Mouse (Mus musculus): ENCODE measurements around the gene Pacrg. TPM values are rescaled to one million over a fixed set of nuclear protein-coding genes. Genes with fewer than 3 reads are reported as not detected.

The Pacrg gene
- polyA plus RNA-seq, 1 experiment from 2014 or later: 0.89 TPM

GRCm38 (mm10) chr17:10408681-10409081 lies 431.4 kb downstream of the Pacrg start:
- DNase-seq (ENCODE audit: low spot score): no peak
- Histone ChIP-seq H3K27ac (peak overlapping the region; percentile 7; the same call in 1 of the 2 replicates), H3K4me3 (no peak overlapping the region), H3K4me1 (peaks cover 59% of the 10 kb centered on the region), H3K36me3 (no peaks in the 10 kb centered on the region), H3K9me3 (no peaks in the 10 kb centered on the region), H3K27me3 (ENCODE audit: insufficient read depth, poor library complexity, severe bottlenecking) (no peaks in the 10 kb centered on the region)
- WGBS: 59% methylated on average over 4 of the region's 4 CpGs

- DNase-seq (ENCODE audit: low spot score): no peak
- Histone ChIP-seq H3K27ac (peak overlapping the region; percentile 72), H3K4me1 (peaks cover 45% of the 10 kb centered on the region), H3K27me3 (ENCODE audit: insufficient read depth, poor library complexity, severe bottlenecking) (no peaks in the 10 kb centered on the region), H3K4me3 (no peak overlapping the region), H3K36me3 (no peaks in the 10 kb centered on the region), H3K9me3 (no peaks in the 10 kb centered on the region)
- WGBS: 53% methylated on average over 7 of the region's 7 CpGs
Measured at GRCm38 (mm10) chr17:10407031-10407722, 432.9 kb downstream of the Pacrg start.

- no peaks in the 10 kb centered on the region for H3K9me3 ChIP-seq
- peaks cover 43% of the 10 kb centered on the region for H3K4me1 ChIP-seq
- no peak for DNase-seq (ENCODE audit: low spot score)
- peak overlapping the region; percentile 72 for H3K27ac ChIP-seq
- no peaks in the 10 kb centered on the region for H3K27me3 ChIP-seq (ENCODE audit: insufficient read depth, poor library complexity, severe bottlenecking)
- no peaks in the 10 kb centered on the region for H3K36me3 ChIP-seq
- H3K4me3 ChIP-seq: no peak overlapping the region
- 65% methylated on average over 7 of the region's 7 CpGs for WGBS
Measured at GRCm38 (mm10) chr17:10406311-10406710, 433.8 kb downstream of the Pacrg start.

GRCm38 (mm10) chr17:10405906-10406305 lies 434.2 kb downstream of the Pacrg start:
- H3K36me3 ChIP-seq: no peaks in the 10 kb centered on the region
- peak overlapping the region; percentile 72 for H3K27ac ChIP-seq
- WGBS: 71% methylated on average over 7 of the region's 7 CpGs
- DNase-seq (ENCODE audit: low spot score): no peak
- peaks cover 43% of the 10 kb centered on the region for H3K4me1 ChIP-seq
- no peak overlapping the region for H3K4me3 ChIP-seq
- H3K9me3 ChIP-seq: no peaks in the 10 kb centered on the region
- no peaks in the 10 kb centered on the region for H3K27me3 ChIP-seq (ENCODE audit: insufficient read depth, poor library complexity, severe bottlenecking)

GRCm38 (mm10) chr17:10403186-10403585 lies 436.9 kb downstream of the Pacrg start:
- H3K36me3 ChIP-seq: no peaks in the 10 kb centered on the region
- H3K27me3 ChIP-seq (ENCODE audit: insufficient read depth, poor library complexity, severe bottlenecking): no peaks in the 10 kb centered on the region
- peak overlapping the region; percentile 56 for H3K27ac ChIP-seq
- H3K4me3 ChIP-seq: no peak overlapping the region
- peaks cover 56% of the 10 kb centered on the region for H3K4me1 ChIP-seq
- no peak for DNase-seq (ENCODE audit: low spot score)
- 91% methylated on average over 11 of the region's 11 CpGs for WGBS
- H3K9me3 ChIP-seq: no peaks in the 10 kb centered on the region

GRCm38 (mm10) chr17:10402064-10402640 lies 438.0 kb downstream of the Pacrg start:
- H3K4me3 ChIP-seq: no peak overlapping the region
- 82% methylated on average over 12 of the region's 12 CpGs for WGBS
- H3K4me1 ChIP-seq: peaks cover 56% of the 10 kb centered on the region
- no peak for DNase-seq (ENCODE audit: low spot score)
- H3K27me3 ChIP-seq (ENCODE audit: insufficient read depth, poor library complexity, severe bottlenecking): no peaks in the 10 kb centered on the region
- no peaks in the 10 kb centered on the region for H3K9me3 ChIP-seq
- H3K36me3 ChIP-seq: no peaks in the 10 kb centered on the region
- no peak overlapping the region for H3K27ac ChIP-seq

- Histone ChIP-seq H3K4me1 (peaks cover 56% of the 10 kb centered on the region), H3K4me3 (no peak overlapping the region), H3K36me3 (no peaks in the 10 kb centered on the region), H3K27ac (peak overlapping the region; percentile 83), H3K27me3 (ENCODE audit: insufficient read depth, poor library complexity, severe bottlenecking) (no peaks in the 10 kb centered on the region), H3K9me3 (no peaks in the 10 kb centered on the region)
- DNase-seq (ENCODE audit: low spot score): no peak
- WGBS: 80% methylated on average over 3 of the region's 3 CpGs
Measured at GRCm38 (mm10) chr17:10401529-10401928, 438.6 kb downstream of the Pacrg start.

- H3K9me3 ChIP-seq: no peaks in the 10 kb centered on the region
- peaks cover 60% of the 10 kb centered on the region for H3K4me1 ChIP-seq
- no peak for DNase-seq (ENCODE audit: low spot score)
- peak overlapping the region; percentile 83 for H3K27ac ChIP-seq
- WGBS: 49% methylated on average over 10 of the region's 10 CpGs
- H3K4me3 ChIP-seq: no peak overlapping the region
- no peaks in the 10 kb centered on the region for H3K27me3 ChIP-seq (ENCODE audit: insufficient read depth, poor library complexity, severe bottlenecking)
- H3K36me3 ChIP-seq: no peaks in the 10 kb centered on the region
Measured at GRCm38 (mm10) chr17:10399706-10400105, 440.4 kb downstream of the Pacrg start.

- Histone ChIP-seq H3K4me1 (peaks cover 62% of the 10 kb centered on the region), H3K27ac (peak overlapping the region; percentile 89)
Measured at GRCm38 (mm10) chr17:10398871-10399270, 441.2 kb downstream of the Pacrg start.

GRCm38 (mm10) chr17:10397924-10398627 lies 442.0 kb downstream of the Pacrg start:
- H3K36me3 ChIP-seq: no peaks in the 10 kb centered on the region
- no peak for DNase-seq (ENCODE audit: low spot score)
- 70% methylated on average over 10 of the region's 10 CpGs for WGBS
- no peak overlapping the region for H3K4me3 ChIP-seq
- no peaks in the 10 kb centered on the region for H3K27me3 ChIP-seq (ENCODE audit: insufficient read depth, poor library complexity, severe bottlenecking)
- H3K27ac ChIP-seq: peak overlapping the region; percentile 89
- H3K9me3 ChIP-seq: no peaks in the 10 kb centered on the region
- peaks cover 70% of the 10 kb centered on the region for H3K4me1 ChIP-seq

More at GRCm38 (mm10) chr17:10398871-10399270, 441.2 kb downstream of the Pacrg start:
- DNase-seq (ENCODE audit: low spot score): no peak
- Histone ChIP-seq H3K27me3 (ENCODE audit: insufficient read depth, poor library complexity, severe bottlenecking) (no peaks in the 10 kb centered on the region), H3K4me3 (no peak overlapping the region), H3K9me3 (no peaks in the 10 kb centered on the region), H3K36me3 (no peaks in the 10 kb centered on the region)
- WGBS: 83% methylated on average over 5 of the region's 5 CpGs

GRCm38 (mm10) chr17:10397336-10397735 lies 442.8 kb downstream of the Pacrg start:
- no peak overlapping the region for H3K4me3 ChIP-seq
- H3K27ac ChIP-seq: peak overlapping the region; percentile 89
- no peaks in the 10 kb centered on the region for H3K27me3 ChIP-seq (ENCODE audit: insufficient read depth, poor library complexity, severe bottlenecking)
- H3K9me3 ChIP-seq: no peaks in the 10 kb centered on the region
- peaks cover 77% of the 10 kb centered on the region for H3K4me1 ChIP-seq
- WGBS: 54% methylated on average over 11 of the region's 11 CpGs
- H3K36me3 ChIP-seq: no peaks in the 10 kb centered on the region
- no peak for DNase-seq (ENCODE audit: low spot score)

GRCm38 (mm10) chr17:10396863-10397262 lies 443.2 kb downstream of the Pacrg start:
- H3K4me1 ChIP-seq: peaks cover 77% of the 10 kb centered on the region
- H3K9me3 ChIP-seq: no peaks in the 10 kb centered on the region
- H3K27ac ChIP-seq: peak overlapping the region; percentile 89
- H3K27me3 ChIP-seq (ENCODE audit: insufficient read depth, poor library complexity, severe bottlenecking): no peaks in the 10 kb centered on the region
- 63% methylated on average over 6 of the region's 6 CpGs for WGBS
- H3K4me3 ChIP-seq: no peak overlapping the region
- DNase-seq (ENCODE audit: low spot score): no peak
- H3K36me3 ChIP-seq: no peaks in the 10 kb centered on the region

- no peaks in the 10 kb centered on the region for H3K9me3 ChIP-seq
- no peak for DNase-seq (ENCODE audit: low spot score)
- H3K4me3 ChIP-seq: no peak overlapping the region
- no peaks in the 10 kb centered on the region for H3K27me3 ChIP-seq (ENCODE audit: insufficient read depth, poor library complexity, severe bottlenecking)
- H3K27ac ChIP-seq: peak overlapping the region; percentile 83
- peaks cover 79% of the 10 kb centered on the region for H3K4me1 ChIP-seq
- 68% methylated on average over 8 of the region's 8 CpGs for WGBS
- H3K36me3 ChIP-seq: no peaks in the 10 kb centered on the region
Measured at GRCm38 (mm10) chr17:10394855-10395254, 445.3 kb downstream of the Pacrg start.

All from heart, embryonic 10.5 days (tissue).